Mouse (Mus musculus) C2C12 (cell line): ENCODE data around the gene Ank. TPM values are rescaled to one million over a fixed set of nuclear protein-coding genes. Genes with fewer than 3 reads are reported as not detected.

Experiments
- H3K27me3 ChIP-seq: one replicate; pipeline ENCODE4 v1.6.1; 2011; ENCODE audit not compliant: control insufficient read depth, insufficient read depth, insufficient read length
- H3K36me3 ChIP-seq: one replicate; pipeline ENCODE4 v1.6.1; 2011; ENCODE audit not compliant: control insufficient read depth, insufficient read depth
- H3K4me3 ChIP-seq: one replicate; pipeline ENCODE4 v1.5.1; 2011; ENCODE audit warnings: mild to moderate bottlenecking, control low read depth; ENCODE audit not compliant: poor library complexity, insufficient read depth, severe bottlenecking
- H3K79me2 ChIP-seq: one replicate; pipeline ENCODE4 v1.6.1; 2011; ENCODE audit not compliant: control insufficient read depth, insufficient read depth
- H3K79me3 ChIP-seq: one replicate; pipeline ENCODE4 v1.6.1; 2011; ENCODE audit warnings: low read depth, control low read depth
- H3ac ChIP-seq: one replicate; pipeline ENCODE3; 2011; ENCODE audit warnings: low read depth; ENCODE audit not compliant: control insufficient read depth, insufficient read length
- CEBPB ChIP-seq: IDR thresholded peaks from one replicate; pipeline ENCODE4 v1.6.1; 2011; ENCODE audit warnings: low read depth, mild to moderate bottlenecking, control low read depth, moderate library complexity
- CTCF ChIP-seq: IDR thresholded peaks from one replicate; pipeline ENCODE4 v1.5.1; 2011; ENCODE audit not compliant: control insufficient read depth, insufficient read depth, insufficient read length
- FOSL1 ChIP-seq: IDR thresholded peaks from one replicate; pipeline ENCODE4 v1.8.0; 2011; ENCODE audit warnings: mild to moderate bottlenecking, low read length; ENCODE audit not compliant: poor library complexity, insufficient read depth, severe bottlenecking
- MAX ChIP-seq: IDR thresholded peaks from one replicate; pipeline ENCODE4 v1.6.1; 2011; ENCODE audit warnings: mild to moderate bottlenecking, control low read depth
- MYOD1 ChIP-seq: IDR thresholded peaks from one replicate; pipeline ENCODE4 v1.6.1; 2011; ENCODE audit warnings: low read depth; ENCODE audit not compliant: control insufficient read depth, insufficient read length
- MYOG ChIP-seq: IDR thresholded peaks from one replicate; pipeline ENCODE4 v1.6.1; 2011; ENCODE audit not compliant: control insufficient read depth, insufficient read length; ENCODE audit errors: extremely low read depth
- USF1 ChIP-seq: IDR thresholded peaks from one replicate; pipeline ENCODE4 v1.6.1; 2011; ENCODE audit warnings: low read depth, mild to moderate bottlenecking, control low read depth, moderate library complexity
- polyA plus RNA-seq: library from polyadenylated mRNA; unstranded; fragments of >200 nt; fragmentation: generic; extraction: Trizol; gene quantifications from one replicate; pipeline ENCODE4 v1.2.1, GENCODE M21; 2012; ENCODE audit warnings: missing spikeins

The Ank gene
- polyA plus RNA-seq, 1 experiment = 292 TPM

DNA sequence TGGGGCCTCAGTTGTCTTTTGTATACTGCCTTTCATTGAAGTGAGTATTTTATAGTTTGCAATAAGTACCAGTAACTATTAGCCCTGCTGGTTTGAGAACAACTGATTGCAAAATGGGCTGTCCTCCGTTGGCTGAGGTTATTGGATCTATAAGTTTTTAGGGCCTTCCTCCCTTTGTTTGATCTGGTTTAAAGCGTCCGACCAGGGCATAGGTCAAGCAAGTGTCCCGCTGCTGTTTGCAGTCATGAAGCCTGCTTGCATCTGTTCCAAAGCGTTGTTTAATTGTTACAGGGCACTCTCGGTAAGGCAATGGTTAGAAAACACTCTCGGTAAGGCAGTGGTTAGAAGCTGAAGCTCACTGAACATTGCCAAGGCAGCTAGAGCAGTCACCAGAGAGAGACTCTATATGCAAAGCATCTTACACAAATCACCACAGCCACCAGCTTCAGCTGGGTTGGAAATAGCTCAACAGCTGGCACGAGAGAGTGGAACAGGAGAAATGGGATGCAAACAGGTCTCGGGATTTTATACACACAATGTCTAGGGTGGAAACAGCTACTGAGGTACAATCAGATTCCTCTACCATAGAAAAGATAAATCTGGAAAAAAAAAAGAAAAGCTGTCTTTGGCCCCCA lies 84.0 kb downstream of the Ank start:
- H3K36me3 ChIP-seq = peaks cover 99% of the 10 kb centered on the region
- TF ChIP-seq CEBPB = no peak
- no peak for TF ChIP-seq FOSL1
- no peak for TF ChIP-seq CTCF
- no peak for TF ChIP-seq MAX
- TF ChIP-seq MYOG = no peak
- TF ChIP-seq USF1 = no peak
- no peak for TF ChIP-seq MYOD1
- peaks cover 58% of the 10 kb centered on the region for H3K79me3 ChIP-seq
- no peaks in the 10 kb centered on the region for H3K27me3 ChIP-seq
- no peak overlapping the region for H3ac ChIP-seq
- H3K4me3 ChIP-seq = no peak overlapping the region
- peaks cover 95% of the 10 kb centered on the region for H3K79me2 ChIP-seq

DNA sequence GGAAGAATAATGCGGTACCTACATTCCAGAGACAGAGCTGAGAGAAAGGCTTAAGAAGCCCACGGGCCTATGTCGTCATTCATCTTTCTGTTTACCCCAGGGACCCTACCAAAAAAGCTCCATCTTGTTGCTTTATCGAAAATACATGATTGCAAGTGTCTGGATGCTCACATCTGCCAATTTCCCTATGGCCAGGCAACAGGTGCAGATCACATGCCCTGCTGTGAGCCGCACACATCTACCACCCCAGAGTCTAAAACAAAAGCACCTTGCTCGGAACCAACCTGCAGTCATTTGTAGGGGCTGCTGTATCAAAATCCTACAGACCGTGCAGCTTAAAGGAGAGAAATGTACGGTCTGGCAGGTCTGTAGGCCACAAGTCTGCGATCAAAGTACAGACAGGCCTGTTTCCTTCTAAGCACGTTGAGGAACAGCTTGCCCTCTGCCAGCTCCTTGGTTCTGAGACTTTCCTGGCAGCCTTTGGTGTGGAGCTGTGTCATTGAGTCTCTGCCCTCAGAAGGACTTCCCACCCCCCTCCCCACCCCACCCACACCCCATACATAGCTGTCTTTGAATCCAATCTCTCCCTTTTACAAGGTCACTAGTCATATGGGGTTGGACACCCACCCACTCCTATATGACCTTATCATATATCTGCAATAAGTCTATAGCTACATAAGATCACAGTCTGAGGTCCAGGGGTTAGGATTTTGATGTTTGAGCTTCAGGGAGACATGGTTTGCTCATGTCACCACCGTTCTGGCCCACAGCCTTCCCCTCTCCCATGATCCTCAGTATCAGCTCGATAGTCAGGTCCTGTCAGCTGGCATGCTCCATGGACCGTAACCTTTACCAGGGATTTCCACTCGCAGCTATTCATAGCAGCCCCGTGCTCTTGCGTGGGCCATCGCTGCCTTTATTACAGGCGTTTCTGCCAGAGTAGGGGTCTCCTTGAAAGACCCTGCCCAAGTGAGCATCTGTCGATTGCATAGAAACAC lies 84.9 kb downstream of the Ank start:
- Histone ChIP-seq H3ac (no peak overlapping the region), H3K27me3 (no peaks in the 10 kb centered on the region), H3K4me3 (no peak overlapping the region), H3K36me3 (peaks cover 99% of the 10 kb centered on the region), H3K79me2 (peaks cover 93% of the 10 kb centered on the region), H3K79me3 (peaks cover 54% of the 10 kb centered on the region)
- no peak for TF ChIP-seq CTCF
- no peak for TF ChIP-seq MAX
- TF ChIP-seq MYOD1 = no peak
- TF ChIP-seq CEBPB = no peak
- no peak for TF ChIP-seq MYOG
- TF ChIP-seq FOSL1 = no peak
- no peak for TF ChIP-seq USF1

DNA sequence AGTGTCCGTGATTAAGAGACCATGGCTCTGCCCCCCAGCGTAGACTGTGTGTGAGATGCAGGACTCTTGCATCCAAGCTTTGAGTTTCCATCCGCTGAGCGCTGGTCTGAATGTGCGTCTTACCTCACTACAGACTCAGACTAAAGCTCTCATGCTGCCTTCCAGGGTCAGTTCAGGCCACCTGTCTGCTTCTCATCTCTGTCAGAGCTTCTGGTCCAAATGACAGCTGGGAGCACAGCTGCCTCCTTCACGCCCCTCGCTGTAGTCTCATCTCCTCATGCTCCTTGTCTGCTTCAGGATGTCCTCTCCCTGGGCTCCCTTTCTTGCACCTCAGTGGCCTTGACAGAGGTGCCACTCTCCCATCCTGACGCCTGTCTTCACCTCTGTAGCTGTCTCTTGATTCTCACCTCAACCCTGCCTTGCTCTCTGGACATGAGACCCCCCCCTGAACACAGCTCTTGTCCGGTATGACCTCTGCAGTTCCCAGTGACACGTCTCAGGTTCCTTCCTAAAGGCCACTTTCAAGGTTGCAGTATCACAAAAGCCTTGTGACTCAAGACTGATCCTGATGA lies 85.7 kb downstream of the Ank start:
- Histone ChIP-seq H3K79me3 (peaks cover 47% of the 10 kb centered on the region), H3K79me2 (peaks cover 90% of the 10 kb centered on the region), H3K27me3 (no peaks in the 10 kb centered on the region), H3ac (no peak overlapping the region), H3K36me3 (peaks cover 99% of the 10 kb centered on the region), H3K4me3 (no peak overlapping the region)
- TF ChIP-seq CEBPB (no peak), USF1 (no peak), CTCF (no peak), MYOG (peak; percentile 37), MYOD1 (peak; percentile 79), FOSL1 (no peak), MAX (no peak)

DNA sequence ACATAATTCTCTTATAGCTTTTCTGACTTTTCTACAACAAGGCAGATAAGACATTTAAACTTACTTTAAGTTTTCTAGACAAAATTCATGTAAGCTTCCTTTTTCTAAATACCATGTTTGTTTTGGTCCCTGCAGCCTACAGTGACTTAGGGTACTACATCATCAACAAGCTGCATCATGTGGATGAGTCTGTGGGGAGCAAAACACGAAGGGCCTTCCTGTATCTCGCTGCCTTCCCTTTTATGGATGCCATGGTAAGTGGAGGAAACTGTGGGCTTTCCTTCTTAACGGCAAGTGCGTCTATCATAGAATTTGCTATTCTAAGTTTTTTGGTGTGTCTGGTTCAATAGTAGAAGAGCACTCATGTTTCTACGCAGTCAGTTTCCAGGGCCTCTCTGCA lies 87.1 kb downstream of the Ank start:
- TF ChIP-seq CEBPB = no peak
- TF ChIP-seq USF1 = no peak
- TF ChIP-seq CTCF = no peak
- no peak for TF ChIP-seq FOSL1
- TF ChIP-seq MAX = no peak
- Histone ChIP-seq H3ac (no peak overlapping the region), H3K27me3 (no peaks in the 10 kb centered on the region), H3K79me3 (peaks cover 37% of the 10 kb centered on the region), H3K4me3 (no peak overlapping the region), H3K79me2 (peaks cover 85% of the 10 kb centered on the region), H3K36me3 (peaks cover 99% of the 10 kb centered on the region)

DNA sequence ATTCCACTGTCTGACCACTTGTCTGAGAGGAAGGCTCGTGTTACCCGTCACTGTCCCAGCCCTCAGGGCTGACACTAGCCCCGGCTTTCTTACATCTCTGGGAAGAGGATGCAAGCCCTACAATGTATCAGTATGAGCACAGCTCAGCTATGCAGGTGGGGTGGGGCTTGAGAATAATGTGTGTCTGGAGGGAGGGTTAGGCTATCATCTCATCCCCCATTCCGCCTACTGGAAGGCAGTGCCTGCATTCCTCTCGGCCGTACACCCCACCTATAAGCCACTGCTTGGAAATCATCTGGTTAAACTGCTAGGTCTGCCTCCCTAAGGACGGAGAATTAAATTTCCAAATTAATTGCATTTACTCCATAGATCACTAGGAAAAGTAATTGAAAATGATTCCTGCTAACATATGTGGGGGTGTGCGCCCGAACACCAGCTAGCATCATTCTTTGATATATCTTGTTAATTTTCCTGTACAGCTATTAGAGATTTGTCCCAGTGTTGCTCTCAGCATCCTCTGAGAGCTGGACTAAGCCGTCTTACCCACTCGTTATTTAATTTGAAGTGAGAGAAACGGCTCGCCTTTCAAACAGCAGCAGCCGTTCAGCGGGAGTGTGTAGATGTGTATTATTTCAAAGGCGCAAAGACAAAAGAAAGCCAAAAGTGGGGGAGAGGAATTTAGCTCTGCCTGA lies 92.1 kb downstream of the Ank start:
- Histone ChIP-seq H3K79me3 (peaks cover 2% of the 10 kb centered on the region), H3K79me2 (peaks cover 67% of the 10 kb centered on the region), H3K36me3 (peaks cover 96% of the 10 kb centered on the region), H3K27me3 (no peaks in the 10 kb centered on the region), H3ac (no peak overlapping the region), H3K4me3 (no peak overlapping the region)
- no peak for TF ChIP-seq USF1
- TF ChIP-seq FOSL1 = no peak
- TF ChIP-seq CEBPB = no peak
- TF ChIP-seq MYOD1 = no peak
- TF ChIP-seq CTCF = no peak
- TF ChIP-seq MYOG = no peak
- TF ChIP-seq MAX = no peak
